Mouse (Mus musculus): ENCODE results near the gene Olig3.

- no peak for TF ChIP-seq POLR2A (IDR thresholded peaks at IDR 0.05; ENCODE audit: low read depth, low read length)
- TF ChIP-seq CTCF (IDR thresholded peaks at IDR 0.05; ENCODE audit: extremely low read depth, insufficient read depth, insufficient read length, insufficient replicate concordance) = no peak
Measured at GRCm38 (mm10) chr10:19321781-19322180, 34.6 kb upstream of the Olig3 start.

Measured in spleen, adult 2 months (tissue).